In the genomic region with DNA sequence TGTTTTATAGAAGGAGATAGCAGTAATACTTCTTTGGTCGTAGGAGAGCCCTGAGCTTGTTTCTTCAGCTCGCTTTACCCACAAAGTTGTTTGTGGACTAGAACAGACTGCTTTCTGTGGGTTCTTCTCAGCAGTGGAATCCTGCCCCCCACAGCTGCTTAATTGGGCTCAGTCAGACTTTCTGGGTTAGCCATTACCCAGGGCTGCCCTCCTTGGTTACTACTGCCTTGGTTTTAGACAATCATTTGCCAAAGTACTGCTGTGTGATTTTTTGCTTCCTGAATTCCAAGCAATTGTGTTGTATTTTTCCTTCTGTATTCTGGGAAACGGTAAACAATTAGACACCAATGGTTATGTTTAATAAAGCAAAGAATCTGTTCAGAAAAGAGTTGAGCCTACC, we compare ENCODE assay signal across 16 mouse cellular contexts.
A peak's percentile ranks its signal among the peaks of the same experiment; 100 is the strongest.
DNase-seq lines count a peak whose midpoint lies in the region; ATAC-seq and TF ChIP-seq lines count a peak whose summit lies in the region.
"Had no signal": no experiment of that assay in that cellular context is flagged by ENCODE, and none has a peak within 500 bp of the region (broad histone marks: within the 10 kb centered on the region; RNA-seq: fewer than 3 reads in every experiment).

No protein-coding gene starts in this region.

- 67% methylated on average over 3 of the region's 3 CpGs for WGBS in spleen, adult 2 months
- WGBS in forebrain, embryonic 15.5 days = 88% methylated on average over 3 of the region's 3 CpGs
- WGBS in limb, embryonic 10.5 days = 88% methylated on average over 3 of the region's 3 CpGs

- no peak for TF ChIP-seq CTCF in spleen, adult 2 months (IDR thresholded peaks at IDR 0.05; ENCODE audit: extremely low read depth, insufficient read depth, insufficient read length, insufficient replicate concordance)

- no peak overlapping the region for H3K4me3 ChIP-seq in spleen, adult 2 months (ENCODE audit: extremely low read depth, insufficient read depth, insufficient read length)
- H3K4me3 ChIP-seq in forebrain, embryonic 15.5 days = no peak overlapping the region
- H3K4me3 ChIP-seq in limb, embryonic 10.5 days = no peak overlapping the region
- H3K4me3 ChIP-seq: embryonic facial prominence, embryonic 12.5 days; heart, embryonic 15.5 days; left cerebral cortex, adult 2 months; midbrain, embryonic 13.5 days; neural tube, embryonic 15.5 days had no signal

- H3K27ac ChIP-seq in spleen, adult 2 months (ENCODE audit: insufficient read depth, low read length) = peak overlapping the region; percentile 23; the same call in 1 of the 2 replicates
- H3K27ac ChIP-seq in forebrain, embryonic 15.5 days (replicated peaks) = no peak overlapping the region
- no peak overlapping the region for H3K27ac ChIP-seq in limb, embryonic 10.5 days
- H3K27ac ChIP-seq: heart, embryonic 15.5 days; left cerebral cortex, adult 2 months; midbrain, embryonic 13.5 days; neural tube, embryonic 15.5 days had no signal

- TF ChIP-seq POLR2A in spleen, adult 2 months (IDR thresholded peaks at IDR 0.05; ENCODE audit: low read depth, low read length) = no peak

- no peaks in the 10 kb centered on the region for H3K27me3 ChIP-seq in spleen, adult 2 months (ENCODE audit: control insufficient read depth, insufficient read depth, low read length)
- H3K27me3 ChIP-seq in forebrain, embryonic 15.5 days = no peaks in the 10 kb centered on the region
- no peaks in the 10 kb centered on the region for H3K27me3 ChIP-seq in limb, embryonic 10.5 days (ENCODE audit: low read depth, poor library complexity, severe bottlenecking)
- H3K27me3 ChIP-seq: embryonic facial prominence, embryonic 12.5 days; heart, embryonic 15.5 days; midbrain, embryonic 13.5 days; neural tube, embryonic 15.5 days had no signal

- peaks cover 5% of the 10 kb centered on the region; the same call in 1 of the 2 replicates for H3K4me1 ChIP-seq in spleen, adult 2 months (ENCODE audit: control insufficient read depth, insufficient read depth, insufficient read length)
- no peaks in the 10 kb centered on the region for H3K4me1 ChIP-seq in forebrain, embryonic 15.5 days
- peaks cover 8% of the 10 kb centered on the region; the same call in 1 of the 2 replicates for H3K4me1 ChIP-seq in limb, embryonic 10.5 days
- H3K4me1 ChIP-seq: embryonic facial prominence, embryonic 12.5 days; heart, embryonic 15.5 days; midbrain, embryonic 13.5 days had no signal

- ATAC-seq in forebrain, embryonic 15.5 days (replicated peaks) = no peak
- ATAC-seq: forebrain, embryonic 16.5 days; midbrain, embryonic 13.5 days had no signal

- no peaks in the 10 kb centered on the region for H3K36me3 ChIP-seq in spleen, adult 2 months (ENCODE audit: control insufficient read depth, insufficient read depth, low read length)
- H3K36me3 ChIP-seq in forebrain, embryonic 15.5 days = no peaks in the 10 kb centered on the region
- H3K36me3 ChIP-seq in limb, embryonic 10.5 days = no peaks in the 10 kb centered on the region
- H3K36me3 ChIP-seq: embryonic facial prominence, embryonic 12.5 days; G1E; heart, embryonic 15.5 days; midbrain, embryonic 13.5 days; neural tube, embryonic 15.5 days had no signal

- no peak overlapping the region for H3K4me2 ChIP-seq in forebrain, embryonic 15.5 days (replicated peaks)
- H3K4me2 ChIP-seq: embryonic facial prominence, embryonic 12.5 days; heart, embryonic 15.5 days; midbrain, embryonic 13.5 days; neural tube, embryonic 15.5 days had no signal

- DNase-seq in spleen, adult 2 months (ENCODE audit: low read depth in 1 of 2, low spot score in 2 of 2) = no peak
- DNase-seq in spleen, postnatal 4 days (ENCODE audit: low spot score in 2 of 2) = no peak
- peak; percentile 94 for DNase-seq in kidney, adult 9 months
- peak; percentile 53 to 72 for DNase-seq in kidney, postnatal 4 days
- no peak for DNase-seq in thymus, postnatal 14 days
- DNase-seq in limb, embryonic 10.5 days (ENCODE audit: low spot score) = no peak
- DNase-seq: cerebellum, adult 18-20 months; right cerebral cortex, postnatal 25 days had no signal

- H3K9me3 ChIP-seq in forebrain, embryonic 15.5 days = no peaks in the 10 kb centered on the region
- no peaks in the 10 kb centered on the region for H3K9me3 ChIP-seq in limb, embryonic 10.5 days (replicated peaks)
- H3K9me3 ChIP-seq: embryonic facial prominence, embryonic 12.5 days; G1E; heart, embryonic 15.5 days; midbrain, embryonic 13.5 days; neural tube, embryonic 15.5 days had no signal

- no peak overlapping the region for H3K9ac ChIP-seq in forebrain, embryonic 15.5 days (replicated peaks)
- H3K9ac ChIP-seq: embryonic facial prominence, embryonic 12.5 days; heart, embryonic 15.5 days; midbrain, embryonic 13.5 days; neural tube, embryonic 15.5 days had no signal

Comparison
In these comparisons a context has a peak if more than half of its experiments do, and no peak if none do; other contexts are left out.
1. DNase-seq: peak in kidney, adult 9 months (single experiment) and kidney, postnatal 4 days (2 of 2); none in spleen, adult 2 months (0 of 2), spleen, postnatal 4 days (0 of 2), thymus, postnatal 14 days (single experiment) and limb, embryonic 10.5 days (single experiment).